Mouse (Mus musculus) neural tube, embryonic 12.5 days (tissue): Measurements from ENCODE around the gene Paox. TPM values are rescaled to one million over a fixed set of nuclear protein-coding genes. Genes with fewer than 3 reads are reported as not detected.
A peak's percentile ranks its signal among the peaks of the same experiment; 100 is the strongest.
"Not testable (repeated sequence)": the region's sequence is repeated elsewhere in the genome, so short reads cannot be mapped to it uniquely, and the experiment has no call there.

Experiments used
- ATAC-seq: fragments of 200-750 bp; cut with Nextera tagmentation; 2 replicates; pipeline ENCODE4 v1.8.0; 2017; ENCODE audit warnings: low read depth, mild to moderate bottlenecking, moderate TSS enrichment, moderate library complexity; ENCODE audit not compliant: low FRiP score
- H3K27ac ChIP-seq: fragments of 300-500 bp; sonication (generic); 2 replicates; pipeline ENCODE4 v1.5.1; 2016
- H3K27me3 ChIP-seq: fragments of 300-500 bp; sonication (generic); replicated peaks from 2 replicates; pipeline ENCODE4 v1.6.1; 2016; ENCODE audit warnings: mild to moderate bottlenecking
- H3K36me3 ChIP-seq: fragments of 300-500 bp; sonication (generic); 2 replicates; pipeline ENCODE4 v1.6.1; 2016; ENCODE audit warnings: mild to moderate bottlenecking
- H3K4me1 ChIP-seq: fragments of 300-500 bp; sonication (generic); 2 replicates; pipeline ENCODE4 v1.6.1; 2016
- H3K4me2 ChIP-seq: fragments of 300-500 bp; sonication (generic); replicated peaks from 2 replicates; pipeline ENCODE4 v1.6.1; 2016; ENCODE audit warnings: mild to moderate bottlenecking
- H3K4me3 ChIP-seq: fragments of 300-500 bp; sonication (generic); 2 replicates; pipeline ENCODE4 v1.5.1; 2016
- H3K9ac ChIP-seq: fragments of 300-500 bp; sonication (generic); 2 replicates; pipeline ENCODE4 v1.6.1; 2016; ENCODE audit warnings: mild to moderate bottlenecking
- H3K9me3 ChIP-seq: fragments of 300-500 bp; sonication (generic); 2 replicates; pipeline ENCODE4 v1.6.1; 2016; ENCODE audit warnings: mild to moderate bottlenecking
- WGBS: fragments of 180-500 bp; shearing (Covaris S2); methylation state at CpG from one replicate; pipeline ENCODE4 v1.1.7; 2016; 5-methylcytosine and 5-hydroxymethylcytosine counted together
- polyA plus RNA-seq: library from polyadenylated mRNA; unstranded; fragments of >200 nt; fragmentation: Nextera tagmentation; extraction: Ambion mirVana; gene quantifications from 2 replicates; pipeline ENCODE4 v1.2.1, GENCODE M21; 2016

Gene Paox
- polyA plus RNA-seq, 1 experiment from 2014 or later = 13.1 TPM

- Histone ChIP-seq H3K27ac (no peak overlapping the region), H3K9me3 (no peaks in the 10 kb centered on the region), H3K9ac (peak overlapping the region; percentile 83), H3K36me3 (peaks cover 5% of the 10 kb centered on the region; the same call in 1 of the 2 replicates), H3K4me3 (peak overlapping the region; percentile 66), H3K4me2 (peak overlapping the region; percentile 85), H3K27me3 (no peaks in the 10 kb centered on the region), H3K4me1 (peaks cover 10% of the 10 kb centered on the region)
- 2% methylated on average over 40 of the region's 40 CpGs for WGBS
- ATAC-seq = peak; percentile 95
These were observed 9.9 kb downstream of the Paox start for GRCm38 (mm10) chr7:140125278-140126021.

- H3K4me3 ChIP-seq = peak overlapping the region; percentile 66
- no peaks in the 10 kb centered on the region for H3K9me3 ChIP-seq
- 0 out of 2 replicates have a peak, but pooled peaks have one; percentile 8 for ATAC-seq
- H3K36me3 ChIP-seq = peaks cover 6% of the 10 kb centered on the region; the same call in 1 of the 2 replicates
- peak overlapping the region; percentile 85 for H3K4me2 ChIP-seq
- no peaks in the 10 kb centered on the region for H3K27me3 ChIP-seq
- WGBS = 8% methylated on average over 5 of the region's 5 CpGs
- H3K9ac ChIP-seq = peak overlapping the region; percentile 83
- H3K27ac ChIP-seq = no peak overlapping the region
- peaks cover 10% of the 10 kb centered on the region for H3K4me1 ChIP-seq
These were observed 10.4 kb downstream of the Paox start for GRCm38 (mm10) chr7:140126022-140126350.

- Histone ChIP-seq H3K9me3 (no peaks in the 10 kb centered on the region), H3K27me3 (no peaks in the 10 kb centered on the region), H3K27ac (no peak overlapping the region), H3K9ac (no peak overlapping the region), H3K36me3 (peaks cover 6% of the 10 kb centered on the region; the same call in 1 of the 2 replicates), H3K4me3 (no peak overlapping the region), H3K4me1 (peaks cover 10% of the 10 kb centered on the region), H3K4me2 (no peak overlapping the region)
- 87% methylated on average over 3 of the region's 3 CpGs for WGBS
- no peak for ATAC-seq
These were observed 11.3 kb downstream of the Paox start for GRCm38 (mm10) chr7:140126934-140127333.

GRCm38 (mm10) chr7:140127911-140128310, 12.3 kb downstream of the Paox start:
- Histone ChIP-seq H3K4me1 (peaks cover 10% of the 10 kb centered on the region), H3K27me3 (no peaks in the 10 kb centered on the region), H3K27ac (no peak overlapping the region), H3K9me3 (no peaks in the 10 kb centered on the region), H3K9ac (no peak overlapping the region), H3K4me2 (no peak overlapping the region), H3K4me3 (no peak overlapping the region), H3K36me3 (peaks cover 6% of the 10 kb centered on the region; the same call in 1 of the 2 replicates)
- WGBS = 90% methylated on average over 2 of the region's 2 CpGs
- no peak for ATAC-seq

GRCm38 (mm10) chr7:140132184-140132583, 16.6 kb downstream of the Paox start:
- WGBS = 93% methylated on average over 7 of the region's 7 CpGs
- not testable (repeated sequence) for H3K4me2 ChIP-seq, H3K9ac ChIP-seq, H3K27ac ChIP-seq, H3K4me3 ChIP-seq, ATAC-seq, H3K4me1 ChIP-seq, H3K27me3 ChIP-seq, H3K9me3 ChIP-seq, H3K36me3 ChIP-seq

- not testable (repeated sequence) for H3K4me3 ChIP-seq, H3K27ac ChIP-seq, H3K9me3 ChIP-seq, H3K36me3 ChIP-seq, H3K9ac ChIP-seq, H3K4me1 ChIP-seq, H3K27me3 ChIP-seq, H3K4me2 ChIP-seq, ATAC-seq
- 95% methylated on average over 7 of the region's 7 CpGs for WGBS
These were observed 18.4 kb downstream of the Paox start for GRCm38 (mm10) chr7:140134033-140134432.

GRCm38 (mm10) chr7:140135106-140135770, 19.6 kb downstream of the Paox start:
- Histone ChIP-seq H3K4me1 (peaks cover 5% of the 10 kb centered on the region; the same call in 1 of the 2 replicates), H3K9ac (no peak overlapping the region), H3K36me3 (peaks cover 3% of the 10 kb centered on the region; the same call in 1 of the 2 replicates), H3K27me3 (no peaks in the 10 kb centered on the region), H3K9me3 (no peaks in the 10 kb centered on the region), H3K4me2 (no peak overlapping the region), H3K27ac (no peak overlapping the region), H3K4me3 (no peak overlapping the region)
- 94% methylated on average over 5 of the region's 5 CpGs for WGBS
- no peak for ATAC-seq

- Histone ChIP-seq H3K27me3 (no peaks in the 10 kb centered on the region), H3K9me3 (no peaks in the 10 kb centered on the region), H3K27ac (no peak within 1 kb of the TSS), H3K4me2 (peak within 1 kb of the TSS; percentile 81), H3K9ac (peak within 1 kb of the TSS; percentile 77), H3K4me3 (peak within 1 kb of the TSS; percentile 74), H3K36me3 (no peaks in the 10 kb centered on the region), H3K4me1 (peaks cover 5% of the 10 kb centered on the region; the same call in 1 of the 2 replicates)
- 2% methylated on average over 39 of the region's 39 CpGs for WGBS
- ATAC-seq = peak; percentile 96
These were observed 21.8 kb downstream of the Paox start, which contains the start of gene Mtg1 for GRCm38 (mm10) chr7:140137135-140138020. Mtg1 (plus strand) TSS chr7:140137564.

GRCm38 (mm10) chr7:140138021-140138310, 22.4 kb downstream of the Paox start:
- H3K4me2 ChIP-seq = peak overlapping the region; percentile 81
- WGBS = under 1% methylated on average over 8 of the region's 8 CpGs
- H3K27ac ChIP-seq = no peak overlapping the region
- no peaks in the 10 kb centered on the region for H3K36me3 ChIP-seq
- no peak; the same call in 1 of the 2 replicates for ATAC-seq
- peaks cover 5% of the 10 kb centered on the region; the same call in 1 of the 2 replicates for H3K4me1 ChIP-seq
- no peaks in the 10 kb centered on the region for H3K9me3 ChIP-seq
- peak overlapping the region; percentile 77 for H3K9ac ChIP-seq
- no peaks in the 10 kb centered on the region for H3K27me3 ChIP-seq
- H3K4me3 ChIP-seq = peak overlapping the region; percentile 74

GRCm38 (mm10) chr7:140141350-140141749, 25.8 kb downstream of the Paox start:
- H3K4me2 ChIP-seq = no peak overlapping the region; the same call in 1 of the 2 replicates
- H3K27me3 ChIP-seq = no peaks in the 10 kb centered on the region
- no peaks in the 10 kb centered on the region for H3K9me3 ChIP-seq
- H3K4me1 ChIP-seq = peaks cover 5% of the 10 kb centered on the region; the same call in 1 of the 2 replicates
- H3K27ac ChIP-seq = no peak overlapping the region
- WGBS = 8% methylated on average over 14 of the region's 14 CpGs
- no peak for ATAC-seq
- no peak overlapping the region for H3K4me3 ChIP-seq
- no peak overlapping the region for H3K9ac ChIP-seq
- H3K36me3 ChIP-seq = no peaks in the 10 kb centered on the region

GRCm38 (mm10) chr7:140144550-140144949, 29.0 kb downstream of the Paox start:
- H3K36me3 ChIP-seq = peaks cover 5% of the 10 kb centered on the region; the same call in 1 of the 2 replicates
- H3K4me1 ChIP-seq = no peaks in the 10 kb centered on the region
- ATAC-seq = no peak
- H3K9ac ChIP-seq = no peak overlapping the region
- H3K4me3 ChIP-seq = no peak overlapping the region
- no peaks in the 10 kb centered on the region for H3K27me3 ChIP-seq
- no peak overlapping the region for H3K4me2 ChIP-seq
- H3K27ac ChIP-seq = no peak overlapping the region
- H3K9me3 ChIP-seq = no peaks in the 10 kb centered on the region
- WGBS = 87% methylated on average over 4 of the region's 4 CpGs

GRCm38 (mm10) chr7:140153383-140153782, 37.8 kb downstream of the Paox start:
- Histone ChIP-seq H3K4me2 (peak overlapping the region; percentile 62), H3K27ac (no peak overlapping the region), H3K4me1 (peaks cover 8% of the 10 kb centered on the region), H3K9ac (peak overlapping the region; percentile 58), H3K4me3 (peak overlapping the region; percentile 20), H3K27me3 (peaks cover 27% of the 10 kb centered on the region), H3K9me3 (no peaks in the 10 kb centered on the region), H3K36me3 (peaks cover 8% of the 10 kb centered on the region; the same call in 1 of the 2 replicates)
- 5% methylated on average over 28 of the region's 28 CpGs for WGBS
- ATAC-seq = peak; percentile 42
